Mouse (Mus musculus) layer of hippocampus, adult 11-12 months (tissue): ENCODE data around the gene Pip5kl1.
A peak's percentile ranks its signal among the peaks of the same experiment; 100 is the strongest.

Experiments used
- DNase-seq: peaks from one replicate; pipeline ENCODE4 v3.0.0; 2022; ENCODE audit warnings: low spot score

The Pip5kl1 gene

DNA sequence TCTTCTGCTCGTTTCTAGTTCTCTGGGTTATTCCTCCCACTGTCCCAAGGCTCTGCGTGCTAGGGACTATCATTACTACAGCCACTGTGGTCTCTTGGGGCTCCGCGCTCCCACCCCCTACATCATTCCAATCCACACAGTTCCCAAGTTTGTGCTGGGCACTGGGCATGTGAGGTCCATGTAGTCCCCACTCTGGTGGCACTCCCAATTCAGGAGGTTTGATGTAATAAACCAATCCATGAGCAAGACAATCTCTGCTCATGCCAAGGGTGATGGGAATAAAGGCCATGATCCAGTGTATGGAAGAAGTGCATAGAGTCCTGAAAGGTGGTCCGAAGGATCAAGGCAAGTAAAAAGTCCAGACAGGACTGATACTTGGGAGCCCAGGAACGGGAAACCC is at the start of gene Pip5kl1:
Gene Pip5kl1 (plus strand): TSS at position 301 of the 400 bp plus-strand sequence.
- DNase-seq: no peak

DNA sequence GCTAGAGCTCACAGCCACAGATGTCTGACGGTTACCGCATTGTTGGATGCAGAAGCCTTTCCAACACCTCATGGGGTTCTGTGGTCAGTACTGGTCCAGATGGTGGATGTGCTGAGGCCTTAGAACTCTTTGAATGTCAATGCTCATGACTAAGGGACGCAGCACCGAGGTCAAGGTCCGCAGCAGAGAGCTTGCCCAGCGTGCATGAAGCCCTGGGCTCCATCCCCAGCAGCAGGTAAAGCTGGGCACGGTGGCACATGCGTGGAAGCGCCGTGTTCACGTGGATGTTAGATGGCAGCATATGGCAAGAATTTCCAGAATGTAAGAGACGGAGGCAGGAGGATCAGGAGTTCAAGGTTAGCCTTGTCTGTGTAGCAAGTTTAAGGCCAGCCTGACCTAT is 48.8 kb upstream of the Pip5kl1 start:
- DNase-seq: no peak

DNA sequence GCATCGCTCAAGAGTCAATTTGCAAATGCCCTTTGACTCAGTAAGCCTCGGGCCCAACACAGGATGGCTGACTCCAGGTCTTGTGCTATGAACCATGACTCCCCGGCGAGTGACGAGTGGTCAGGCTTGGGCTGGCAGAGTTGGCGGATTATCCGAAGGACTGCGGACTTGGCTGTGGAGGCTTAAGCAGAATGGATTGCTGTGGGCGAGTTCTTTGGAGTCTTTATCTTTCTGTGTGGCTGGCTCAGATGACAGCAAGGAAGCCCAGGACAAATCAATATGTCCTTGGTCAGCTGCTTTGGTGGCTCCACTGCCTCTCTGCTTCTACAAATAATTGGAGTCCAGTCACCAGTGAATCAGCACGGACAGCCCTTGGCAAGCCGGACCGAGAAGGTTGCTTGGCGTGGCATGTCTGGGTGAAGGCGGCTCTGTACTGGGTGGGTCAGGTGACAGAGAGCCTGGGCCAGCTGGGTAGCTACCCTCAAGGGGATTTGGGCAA is 47.1 kb upstream of the Pip5kl1 start:
- DNase-seq: no peak

DNA sequence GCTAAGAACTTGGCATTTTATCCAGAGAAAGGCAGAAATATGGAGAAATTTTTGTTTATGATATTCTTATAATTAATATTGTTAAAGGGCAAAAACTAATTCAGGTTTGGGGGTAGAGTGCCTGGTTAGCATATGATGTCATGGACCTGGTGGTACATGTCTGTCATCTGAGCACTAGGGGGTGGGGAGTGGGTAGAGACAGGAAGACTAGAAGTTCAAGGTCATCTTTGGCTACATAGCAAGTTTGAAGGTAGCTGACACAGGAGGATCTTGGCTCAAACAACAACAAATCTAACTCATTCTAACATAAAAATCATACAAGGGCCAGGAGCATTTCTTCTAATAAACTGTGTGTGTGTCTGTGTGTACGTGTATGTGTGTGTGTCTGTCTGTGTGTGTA is 46.3 kb upstream of the Pip5kl1 start:
- no peak for DNase-seq

DNA sequence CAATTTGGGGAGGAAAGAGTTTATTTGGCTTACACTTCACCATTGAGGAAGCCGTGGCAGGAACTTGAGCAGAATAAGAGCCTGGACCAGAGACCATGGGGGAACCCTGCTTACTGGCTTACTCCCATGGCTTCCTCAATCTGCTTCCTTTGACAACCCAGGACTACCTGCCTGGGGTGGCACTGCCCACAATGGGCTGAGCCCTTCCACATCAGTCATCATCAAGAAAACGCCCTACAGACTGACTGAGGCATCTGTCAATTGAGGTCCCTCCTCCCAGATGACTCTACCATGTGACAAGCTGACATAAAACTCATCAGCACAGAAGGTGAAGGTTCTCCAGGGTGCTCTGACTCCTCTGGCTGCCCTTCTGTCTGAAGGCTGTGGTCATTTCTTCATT is 44.1 kb upstream of the Pip5kl1 start:
- DNase-seq: no peak

DNA sequence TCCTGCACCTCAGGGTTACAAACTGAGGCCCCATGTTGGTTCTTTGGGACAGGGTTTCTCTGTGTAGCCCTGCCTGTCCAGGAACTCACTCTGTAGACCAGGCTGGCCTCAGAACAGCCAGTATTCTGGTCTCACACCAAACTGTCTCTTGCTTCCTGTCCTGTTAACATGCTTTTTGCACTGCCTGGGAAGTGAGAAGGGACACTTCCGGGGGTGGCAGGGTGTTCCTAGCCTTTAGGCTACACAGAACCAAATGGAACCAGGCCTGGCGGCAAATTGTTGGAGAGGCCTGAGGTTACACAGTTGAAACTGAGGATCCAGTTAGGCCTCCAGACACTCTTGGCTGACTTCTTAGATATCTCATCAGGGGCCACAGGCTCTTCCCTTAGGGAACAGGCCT is 41.4 kb upstream of the Pip5kl1 start:
- DNase-seq: no peak

GRCm38 (mm10) chr2:32534061-32534732 is 40.4 kb upstream of the Pip5kl1 start:
- no peak for DNase-seq

- peak; percentile 99 for DNase-seq
These were observed 39.7 kb upstream of the Pip5kl1 start, which contains the start of gene Fam102a for GRCm38 (mm10) chr2:32534733-32535471. TSS of gene Fam102a (plus strand) at chr2:32535332.

DNA sequence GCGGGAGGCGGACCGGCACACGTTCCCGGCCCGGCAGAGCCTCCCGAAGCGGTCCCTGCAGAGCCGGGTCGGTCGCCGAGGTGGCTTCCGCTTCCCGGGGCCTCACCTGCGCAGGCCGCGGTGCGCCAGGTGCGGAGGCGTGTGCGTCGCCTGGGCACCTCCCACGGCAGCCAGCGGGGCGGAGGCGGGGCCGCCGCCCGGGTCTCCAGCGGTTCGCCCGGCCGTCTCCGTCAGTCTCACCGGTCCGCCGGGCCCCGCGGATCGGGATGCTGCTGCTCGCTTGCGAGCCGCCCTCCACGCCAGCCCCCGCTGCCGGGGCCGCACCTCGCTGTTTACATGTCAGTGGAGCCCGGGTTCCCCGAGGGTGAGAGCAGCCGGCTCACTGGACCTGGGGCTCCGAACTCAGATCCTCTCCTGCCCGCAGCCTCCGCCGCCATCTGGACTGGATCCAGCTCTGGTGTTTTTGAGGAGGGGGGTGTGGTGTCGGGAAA is 39.1 kb upstream of the Pip5kl1 start:
- peak; percentile 58 for DNase-seq

DNA sequence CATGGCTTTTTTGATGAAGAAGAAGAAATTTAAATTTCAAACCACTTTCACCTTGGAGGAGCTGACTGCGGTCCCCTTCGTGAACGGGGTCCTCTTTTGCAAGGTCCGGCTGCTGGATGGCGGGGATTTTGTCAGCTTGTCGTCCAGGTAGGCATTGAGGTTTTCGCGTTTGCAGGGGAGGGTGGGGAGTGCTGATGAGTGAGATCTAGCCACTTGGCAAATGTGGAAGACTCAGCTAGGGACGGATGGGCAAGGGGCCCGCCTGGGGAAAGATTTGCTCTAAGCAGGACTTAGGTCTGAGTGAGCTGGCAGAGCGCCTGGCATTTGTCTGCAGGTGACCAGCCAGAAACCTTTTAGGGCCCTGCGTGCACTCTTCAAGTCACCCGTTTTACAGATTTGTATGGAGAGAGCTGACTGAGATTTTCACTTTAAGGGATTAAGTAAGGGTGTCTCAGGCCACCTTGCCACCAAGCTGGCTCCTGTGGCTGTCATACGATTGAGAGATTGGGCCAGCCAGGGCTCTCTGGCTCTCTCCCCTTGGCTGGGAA is 38.4 kb upstream of the Pip5kl1 start:
- DNase-seq: no peak

- peak; percentile 66 for DNase-seq
These were observed 37.8 kb upstream of the Pip5kl1 start for GRCm38 (mm10) chr2:32536634-32537359.

GRCm38 (mm10) chr2:32537360-32537905 is 37.2 kb upstream of the Pip5kl1 start:
- DNase-seq: no peak

GRCm38 (mm10) chr2:32537941-32538340 is 36.7 kb upstream of the Pip5kl1 start:
- no peak for DNase-seq

DNA sequence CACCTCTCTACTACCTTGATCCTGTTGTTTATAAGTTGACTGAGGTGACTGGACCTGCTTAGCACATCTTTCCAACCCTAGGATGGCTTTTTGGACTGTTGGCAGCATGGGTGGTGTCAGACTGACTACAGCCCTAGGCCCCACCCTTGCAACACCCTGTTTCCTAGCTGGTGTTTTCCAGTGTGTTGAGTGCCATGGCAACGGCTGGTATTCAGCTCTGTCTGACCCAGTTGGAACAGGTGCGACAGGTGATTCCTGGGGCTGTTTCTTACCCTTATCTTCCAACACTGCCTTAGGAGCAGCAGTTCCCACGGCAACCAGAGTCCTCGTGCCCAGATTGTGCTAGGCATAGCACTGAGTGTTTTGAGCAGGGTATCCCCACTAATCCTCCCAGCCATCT is 36.1 kb upstream of the Pip5kl1 start:
- no peak for DNase-seq

GRCm38 (mm10) chr2:32539452-32539981 is 35.1 kb upstream of the Pip5kl1 start:
- DNase-seq: no peak

- DNase-seq: no peak
These were observed 33.2 kb upstream of the Pip5kl1 start for GRCm38 (mm10) chr2:32541333-32541908.

DNA sequence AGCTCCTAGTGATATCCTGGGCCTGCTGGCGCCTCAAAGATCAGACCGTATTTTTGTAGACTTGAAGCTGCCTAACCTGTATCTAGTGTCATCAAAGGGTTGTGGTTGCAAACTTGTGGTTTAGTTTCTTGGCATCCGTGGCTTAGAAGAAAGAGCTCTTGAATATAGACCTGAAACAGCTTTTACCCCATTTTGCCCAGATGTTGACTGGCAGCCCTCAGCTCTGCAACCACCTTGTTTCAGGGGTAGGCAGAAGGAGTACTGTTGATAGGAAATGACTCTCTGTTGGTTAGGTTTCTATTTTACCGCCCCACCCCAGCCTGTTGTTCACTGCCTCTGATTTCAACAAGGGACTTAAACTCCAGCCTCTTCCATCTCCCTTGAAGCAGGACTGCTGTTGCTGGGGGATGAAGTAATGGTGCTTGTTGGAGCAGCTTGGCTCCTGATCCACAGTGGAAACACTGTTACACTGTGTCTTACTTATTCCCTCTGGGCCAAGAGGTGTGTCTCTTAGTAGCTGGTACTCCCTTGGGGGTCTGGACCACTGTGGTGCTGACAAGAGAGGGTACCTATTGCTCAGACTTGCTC is 32.5 kb upstream of the Pip5kl1 start:
- no peak for DNase-seq

DNA sequence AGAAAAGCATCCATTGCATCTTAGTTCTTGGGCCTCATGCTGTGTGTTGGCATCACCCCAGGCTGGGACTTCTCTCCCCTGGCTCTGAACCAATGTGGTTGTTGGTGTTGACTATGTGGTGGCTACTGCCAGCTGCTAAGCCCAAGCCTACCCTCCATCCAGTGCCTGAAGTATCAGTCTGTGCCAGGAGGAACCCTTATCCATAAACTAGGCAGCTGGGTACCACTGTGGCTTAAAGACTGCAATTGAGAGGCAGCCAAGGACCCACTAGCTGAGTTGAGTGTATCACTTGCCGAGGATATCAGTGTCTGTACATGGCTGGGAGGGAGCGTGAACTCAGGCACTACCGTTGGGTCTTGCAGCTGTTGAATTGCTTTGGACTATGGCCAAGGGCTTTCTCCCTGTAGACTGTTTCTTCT is 31.6 kb upstream of the Pip5kl1 start:
- peak; percentile 59 for DNase-seq

GRCm38 (mm10) chr2:32546951-32547350 is 27.6 kb upstream of the Pip5kl1 start:
- DNase-seq: no peak

DNA sequence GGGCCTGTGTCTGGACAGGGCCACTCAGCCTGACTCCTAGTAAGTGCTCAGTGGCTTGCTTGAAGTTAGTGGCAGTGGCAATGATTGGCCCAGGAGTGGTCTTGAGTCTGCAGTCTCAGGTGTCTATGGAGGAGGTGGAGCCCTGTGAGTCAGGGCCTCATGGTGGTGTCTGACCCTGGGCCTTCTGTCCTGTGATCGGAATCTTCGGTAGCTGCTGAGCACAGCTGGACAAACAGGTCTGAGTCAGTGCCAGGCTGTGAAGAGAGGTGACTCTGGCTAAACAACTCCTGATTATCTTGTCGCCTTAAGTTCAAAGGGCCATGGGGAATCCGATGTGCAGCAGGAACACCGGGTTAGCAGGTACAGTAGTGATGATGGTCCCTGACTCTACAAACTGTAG is 27.2 kb upstream of the Pip5kl1 start:
- DNase-seq: no peak
